Mouse (Mus musculus): ENCODE data around the gene Myo16.

DNA sequence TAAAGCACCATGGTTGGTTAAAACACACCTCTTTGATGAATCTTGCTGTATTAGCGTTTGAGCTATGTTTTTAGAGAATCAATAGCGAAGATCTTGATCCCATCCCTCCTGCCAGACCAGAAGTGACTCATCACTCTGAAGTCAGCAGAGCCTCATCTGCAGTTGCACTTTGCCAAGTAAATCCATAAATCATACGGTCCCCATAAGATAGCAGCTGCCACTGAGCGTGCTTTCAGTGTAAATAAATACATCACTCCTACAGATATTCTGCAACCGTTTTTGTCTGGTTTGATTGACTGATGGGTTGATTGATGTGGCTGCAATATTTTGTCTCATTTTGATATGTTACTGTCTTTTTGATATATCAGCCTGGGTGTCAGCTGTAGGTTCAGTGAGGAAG is 457.9 kb downstream of the Myo16 start:
- no peak for TF ChIP-seq CTCF (IDR thresholded peaks at IDR 0.05; ENCODE audit: low read depth)
- TF ChIP-seq EP300 (IDR thresholded peaks at IDR 0.05; ENCODE audit: low read depth) = no peak
